Mouse (Mus musculus): ENCODE data around the gene Pglyrp1.

DNA sequence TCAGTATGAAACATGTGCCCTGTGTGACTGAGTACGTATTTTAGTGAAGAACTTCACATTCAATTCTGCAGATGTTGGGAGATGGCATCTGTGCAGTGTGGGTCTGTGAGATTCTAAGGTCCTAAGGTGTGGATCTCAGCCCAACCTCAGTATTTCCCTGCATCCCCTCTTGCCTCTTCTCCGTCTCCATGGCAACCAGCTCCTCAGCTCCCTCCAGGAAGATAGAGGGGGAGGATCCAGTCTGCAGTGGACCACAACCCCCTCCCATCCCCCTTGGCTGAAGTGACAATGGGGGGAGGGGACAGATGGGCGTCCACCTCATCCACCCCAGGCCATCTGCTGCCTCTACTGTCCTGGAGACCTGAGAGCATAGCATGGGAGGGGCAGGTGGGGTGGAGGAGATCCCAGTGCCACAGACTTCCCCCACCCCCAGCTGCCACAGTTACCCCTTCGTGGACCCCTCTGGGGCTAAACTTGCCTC is 52.6 kb downstream of the Pglyrp1 start:
- no peak for TF ChIP-seq POLR2A (IDR thresholded peaks at IDR 0.05; ENCODE audit: control insufficient read depth, low read depth, low read length)
- TF ChIP-seq CTCF (IDR thresholded peaks at IDR 0.05; ENCODE audit: control insufficient read depth, insufficient read depth, insufficient replicate concordance, low read depth, low read length), result no peak
